Mouse (Mus musculus): ENCODE measurements at regions not wholly inside any gene's neighbourhood (a gene's known extent, or its start where the extent isn't known, plus 50 kb on each side); places are given as distances from the start of the nearest gene placed in this dataset.

DNA sequence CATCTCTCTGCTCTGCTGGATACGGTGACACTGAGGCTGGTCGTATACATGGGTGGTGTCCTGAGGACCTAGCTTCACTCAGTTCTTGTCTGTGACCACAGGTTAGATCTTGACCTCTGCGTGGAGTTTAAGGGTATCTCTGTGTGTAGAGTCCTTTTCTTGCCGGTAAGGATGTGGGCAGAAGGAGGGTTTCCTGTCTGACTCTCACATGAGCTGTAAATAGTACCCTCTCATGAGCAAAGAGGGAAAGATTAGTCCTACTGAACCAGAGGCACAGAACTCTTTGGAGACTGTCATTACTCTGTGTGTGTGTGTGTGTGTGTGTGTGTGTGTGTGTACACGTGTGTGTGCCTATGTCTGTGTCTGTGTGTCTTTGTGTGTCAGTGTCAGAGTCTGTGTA, 126.3 kb upstream of the Atxn1 start:
- TF ChIP-seq CTCF (IDR thresholded peaks at IDR 0.05; ENCODE audit: borderline replicate concordance, control insufficient read depth, extremely low read depth, insufficient read depth, low read length, poor library complexity), result no peak
- TF ChIP-seq POLR2A (IDR thresholded peaks at IDR 0.05; ENCODE audit: control insufficient read depth, extremely low read depth, insufficient read depth, low read length, poor library complexity), result no peak
